8 mouse cellular contexts compared by ENCODE assay signal in the genomic region with DNA sequence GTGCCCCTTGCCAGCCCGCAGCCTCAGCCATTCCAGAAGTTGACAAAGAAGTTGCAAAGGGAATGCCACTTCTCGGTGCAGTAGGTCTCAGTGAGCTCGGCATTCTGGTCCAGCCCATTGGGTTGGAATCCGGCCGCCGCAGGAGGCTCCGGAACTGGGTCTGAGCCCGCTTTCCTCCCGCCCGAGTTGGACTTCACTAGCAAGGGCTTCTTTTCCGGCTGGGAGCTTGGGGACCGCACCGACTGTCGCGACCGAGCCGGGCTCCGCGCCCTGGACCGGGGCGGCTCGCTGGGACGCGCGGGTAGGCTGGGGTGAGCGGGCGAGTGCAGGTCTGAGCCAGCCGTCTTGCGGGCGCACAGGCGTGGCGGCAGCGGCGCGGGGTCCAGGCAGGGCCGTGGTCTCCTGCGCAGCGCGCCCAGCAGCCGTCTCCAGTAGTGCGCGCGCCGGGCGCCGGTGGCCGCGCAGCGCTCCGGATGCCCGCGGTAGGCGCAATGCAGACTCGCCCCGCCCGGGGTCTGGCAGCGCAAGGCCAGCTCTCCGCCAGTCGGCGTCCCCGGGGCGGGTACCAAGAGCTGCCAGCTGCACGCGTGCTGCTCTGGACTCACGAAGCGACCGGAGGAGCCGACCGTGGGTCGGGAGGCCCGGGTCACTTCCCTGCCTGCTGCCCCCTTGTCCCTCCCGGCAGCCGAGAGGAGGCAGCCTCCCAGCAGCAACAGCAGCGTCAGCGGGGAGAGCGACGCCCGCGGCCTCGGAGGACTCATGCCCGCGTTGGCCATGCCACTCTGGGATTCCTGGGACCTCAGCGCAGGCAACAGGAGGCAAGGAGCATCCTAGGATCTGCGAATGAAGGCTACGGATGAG. TPM values are rescaled to one million over a fixed set of nuclear protein-coding genes. Genes with fewer than 3 reads are reported as not detected.
DNase-seq lines count a peak whose midpoint lies in the region; ATAC-seq and TF ChIP-seq lines count a peak whose summit lies in the region.

No protein-coding gene starts in this region.

- TF ChIP-seq POLR2A in bone marrow, adult 2 months (IDR thresholded peaks at IDR 0.05; ENCODE audit: borderline replicate concordance, control insufficient read depth, low read depth, low read length), result no peak

- peaks cover 43% of the 10 kb centered on the region for H3K27me3 ChIP-seq in erythroblast, embryonic 14.5 days (ENCODE audit: control insufficient read depth)
- no peaks in the 10 kb centered on the region for H3K27me3 ChIP-seq in heart, embryonic 12.5 days (replicated peaks)
- no peaks in the 10 kb centered on the region for H3K27me3 ChIP-seq in kidney, postnatal 0 days (ENCODE audit: insufficient read depth, low read length)
- peaks cover 7% of the 10 kb centered on the region for H3K27me3 ChIP-seq in liver, embryonic 14.5 days (ENCODE audit: control insufficient read depth, insufficient read depth, low read length)
- H3K27me3 ChIP-seq in neural tube, embryonic 11.5 days (ENCODE audit: control insufficient read depth, insufficient read depth, low read length), result no peaks in the 10 kb centered on the region
- H3K27me3 ChIP-seq in stomach, embryonic 16.5 days (ENCODE audit: control insufficient read depth, insufficient read depth, low read length), result no peaks in the 10 kb centered on the region

- ATAC-seq in heart, embryonic 12.5 days (ENCODE audit: insufficient number of reproducible peaks, low FRiP score), result peak; percentile 86
- ATAC-seq in kidney, postnatal 0 days (replicated peaks; ENCODE audit: low FRiP score, low read depth), result peak; percentile 89
- peak; percentile 78 for ATAC-seq in liver, embryonic 14.5 days (ENCODE audit: insufficient read depth)
- ATAC-seq in neural tube, embryonic 11.5 days (ENCODE audit: insufficient read depth, low FRiP score, low TSS enrichment), result peak; percentile 80
- ATAC-seq in stomach, embryonic 16.5 days (ENCODE audit: insufficient read depth, low FRiP score), result peak; percentile 93

- under 1% methylated on average over 84 of the region's 85 CpGs for WGBS in bone marrow, adult 2 months
- WGBS in heart, embryonic 12.5 days, result under 1% methylated on average over 76 of the region's 85 CpGs
- 0% methylated on average over 85 of the region's 85 CpGs for WGBS in kidney, postnatal 0 days
- under 1% methylated on average over 85 of the region's 85 CpGs for WGBS in liver, embryonic 14.5 days (ENCODE audit: insufficient replicate concordance)
- under 1% methylated on average over 84 of the region's 85 CpGs for WGBS in neural tube, embryonic 11.5 days
- WGBS in stomach, embryonic 16.5 days, result under 1% methylated on average over 85 of the region's 85 CpGs

- DNase-seq in B cell, adult 2 months, result peak; percentile 67 to 71
- peak; percentile 82 for DNase-seq in kidney, postnatal 0 days (ENCODE audit: low spot score)
- peak in 1 of 3 experiments; percentile 58 for DNase-seq in liver, embryonic 14.5 days (ENCODE audit: low read depth in 3 of 3, low spot score in 3 of 3)
- peak; percentile 87 for DNase-seq in neural tube, embryonic 11.5 days (ENCODE audit: low spot score)

- peak overlapping the region; percentile 86 for H3K4me2 ChIP-seq in heart, embryonic 12.5 days
- H3K4me2 ChIP-seq in kidney, postnatal 0 days (ENCODE audit: low read length), result peak overlapping the region; percentile 88
- peak overlapping the region; percentile 81 for H3K4me2 ChIP-seq in liver, embryonic 14.5 days (ENCODE audit: low read depth)
- H3K4me2 ChIP-seq in neural tube, embryonic 11.5 days (ENCODE audit: low read depth), result peak overlapping the region; percentile 51
- H3K4me2 ChIP-seq in stomach, embryonic 16.5 days (ENCODE audit: low read depth, low read length), result peak overlapping the region; percentile 82

- no peak for TF ChIP-seq EP300 in liver, embryonic 14.5 days (IDR thresholded peaks at IDR 0.05; ENCODE audit: low read depth)

- H3K36me3 ChIP-seq in erythroblast, embryonic 14.5 days (ENCODE audit: control insufficient read depth), result no peaks in the 10 kb centered on the region
- no peaks in the 10 kb centered on the region for H3K36me3 ChIP-seq in heart, embryonic 12.5 days
- H3K36me3 ChIP-seq in kidney, postnatal 0 days (ENCODE audit: insufficient read depth, low read length), result no peaks in the 10 kb centered on the region
- no peaks in the 10 kb centered on the region for H3K36me3 ChIP-seq in liver, embryonic 14.5 days (replicated peaks; ENCODE audit: control insufficient read depth, insufficient read depth, low read depth)
- no peaks in the 10 kb centered on the region for H3K36me3 ChIP-seq in neural tube, embryonic 11.5 days (ENCODE audit: control insufficient read depth, insufficient read depth, low read length)
- H3K36me3 ChIP-seq in stomach, embryonic 16.5 days (ENCODE audit: control insufficient read depth, insufficient read depth, low read length), result no peaks in the 10 kb centered on the region

- peak overlapping the region; percentile 58 for H3K4me3 ChIP-seq in bone marrow, adult 2 months (replicated peaks; ENCODE audit: control insufficient read depth, low read depth, low read length)
- peak overlapping the region; percentile 75 for H3K4me3 ChIP-seq in erythroblast, embryonic 14.5 days (replicated peaks)
- H3K4me3 ChIP-seq in heart, embryonic 12.5 days, result peak overlapping the region; percentile 93
- H3K4me3 ChIP-seq in kidney, postnatal 0 days (replicated peaks; ENCODE audit: low read depth, low read length), result peak overlapping the region; percentile 70
- peak overlapping the region; percentile 68 to 73 for H3K4me3 ChIP-seq in liver, embryonic 14.5 days (ENCODE audit: insufficient read depth in 1 of 2, low read depth in 2 of 2, low read length in 2 of 2)
- peak overlapping the region; percentile 77 for H3K4me3 ChIP-seq in neural tube, embryonic 11.5 days (ENCODE audit: low read depth, low read length)
- peak overlapping the region; percentile 84 for H3K4me3 ChIP-seq in stomach, embryonic 16.5 days (replicated peaks; ENCODE audit: low read length)

- H3K4me1 ChIP-seq in bone marrow, adult 2 months (ENCODE audit: control insufficient read depth, insufficient read depth, low read length), result no peaks in the 10 kb centered on the region; the same call in 1 of the 2 replicates
- H3K4me1 ChIP-seq in erythroblast, embryonic 14.5 days (ENCODE audit: control insufficient read depth), result peaks cover 27% of the 10 kb centered on the region
- H3K4me1 ChIP-seq in heart, embryonic 12.5 days (replicated peaks), result peaks cover 5% of the 10 kb centered on the region; the same call in 1 of the 2 replicates
- peaks cover 5% of the 10 kb centered on the region; the same call in 1 of the 2 replicates for H3K4me1 ChIP-seq in kidney, postnatal 0 days (replicated peaks; ENCODE audit: insufficient read depth, low read length)
- H3K4me1 ChIP-seq in liver, embryonic 14.5 days (replicated peaks; ENCODE audit: control insufficient read depth in 2 of 2, insufficient read depth in 2 of 2, low read length in 1 of 2), result peaks cover 3 to 7% of the 10 kb centered on the region in 2 experiments; a peak in 3 of 4 replicates
- 0 out of 2 replicates have a peak, but pooled peaks cover 3% of the 10 kb centered on the region for H3K4me1 ChIP-seq in neural tube, embryonic 11.5 days (ENCODE audit: control insufficient read depth, insufficient read depth, low read length)
- peaks cover 4% of the 10 kb centered on the region; the same call in 1 of the 2 replicates for H3K4me1 ChIP-seq in stomach, embryonic 16.5 days (ENCODE audit: control insufficient read depth, insufficient read depth, low read length)

- no peaks in the 10 kb centered on the region for H3K9me3 ChIP-seq in erythroblast, embryonic 14.5 days (ENCODE audit: control insufficient read depth, low read length)
- no peaks in the 10 kb centered on the region for H3K9me3 ChIP-seq in heart, embryonic 12.5 days (replicated peaks)
- H3K9me3 ChIP-seq in kidney, postnatal 0 days (replicated peaks; ENCODE audit: low read length), result no peaks in the 10 kb centered on the region
- no peaks in the 10 kb centered on the region for H3K9me3 ChIP-seq in liver, embryonic 14.5 days (ENCODE audit: control insufficient read depth, low read length)
- H3K9me3 ChIP-seq in neural tube, embryonic 11.5 days (ENCODE audit: control insufficient read depth, low read length), result no peaks in the 10 kb centered on the region
- H3K9me3 ChIP-seq in stomach, embryonic 16.5 days (replicated peaks; ENCODE audit: control insufficient read depth, low read length), result no peaks in the 10 kb centered on the region

- H3K27ac ChIP-seq in bone marrow, adult 2 months (ENCODE audit: control insufficient read depth, insufficient read depth, low read depth, low read length, poor library complexity), result no peak overlapping the region; the same call in 1 of the 2 replicates
- H3K27ac ChIP-seq in heart, embryonic 12.5 days (ENCODE audit: poor library complexity, severe bottlenecking), result peak overlapping the region; percentile 90
- H3K27ac ChIP-seq in kidney, postnatal 0 days, result peak overlapping the region; percentile 86
- no peak overlapping the region for H3K27ac ChIP-seq in liver, embryonic 14.5 days
- H3K27ac ChIP-seq in neural tube, embryonic 11.5 days (ENCODE audit: low read depth, low read length), result peak overlapping the region; percentile 91
- H3K27ac ChIP-seq in stomach, embryonic 16.5 days (ENCODE audit: low read length), result peak overlapping the region; percentile 90

- no peak for TF ChIP-seq CTCF in bone marrow, adult 2 months (IDR thresholded peaks at IDR 0.05; ENCODE audit: control insufficient read depth, insufficient read depth, low read length)
- TF ChIP-seq CTCF in kidney, postnatal 0 days (IDR thresholded peaks at IDR 0.05; ENCODE audit: low read depth), result peak; percentile 59
- peak; percentile 52 for TF ChIP-seq CTCF in liver, embryonic 14.5 days (IDR thresholded peaks at IDR 0.05; ENCODE audit: low read depth)

- peak overlapping the region; percentile 96 for H3K9ac ChIP-seq in heart, embryonic 12.5 days
- peak overlapping the region; percentile 69 for H3K9ac ChIP-seq in kidney, postnatal 0 days (ENCODE audit: low read depth, low read length)
- peak overlapping the region; percentile 66 for H3K9ac ChIP-seq in liver, embryonic 14.5 days (replicated peaks)
- peak overlapping the region; percentile 88 for H3K9ac ChIP-seq in neural tube, embryonic 11.5 days (ENCODE audit: low read length)
- H3K9ac ChIP-seq in stomach, embryonic 16.5 days (ENCODE audit: low read length), result peak overlapping the region; percentile 90

RNA-seq across cellular contexts. Expression of a gene that starts 0.7 kb away (rescaled TPM):
- polyA plus RNA-seq in bone marrow, adult 2 months (2011; ENCODE audit: insufficient read depth, insufficient read length, low replicate concordance, missing spikeins), result not detected in 2 replicates
- 0.16 and 0.17 TPM in 2 replicates for polyA plus RNA-seq in erythroblast, embryonic 14.5 days (2012)
- polyA plus RNA-seq in heart, embryonic 12.5 days (2016; fragmentation: Nextera tagmentation; extraction: Ambion mirVana), result 5.2 and 5.3 TPM in 2 replicates
- 8.6 and 9.9 TPM in 2 replicates for polyA plus RNA-seq in kidney, postnatal 0 days (2015; fragmentation: Nextera tagmentation; extraction: Ambion mirVana)
- polyA plus RNA-seq in liver, embryonic 14.5 days (2012; rRNA removed), result 1.1 and 1.2 TPM in 2 replicates
- 0.72 and 0.97 TPM in 2 replicates for polyA plus RNA-seq in liver, embryonic 14.5 days (2014; fragmentation: Nextera tagmentation; extraction: Ambion mirVana)
- polyA plus RNA-seq in neural tube, embryonic 11.5 days (2014; fragmentation: Nextera tagmentation; extraction: Ambion mirVana), result 60.8 and 65.0 TPM in 2 replicates
- polyA plus RNA-seq in stomach, embryonic 16.5 days (2015; fragmentation: Nextera tagmentation; extraction: Ambion mirVana), result 3.1 TPM in 2 replicates

RNA-seq across cellular contexts. Expression of a gene that starts 7.2 kb away (rescaled TPM):
- polyA plus RNA-seq in bone marrow, adult 2 months (2011; ENCODE audit: insufficient read depth, insufficient read length, low replicate concordance, missing spikeins), result 11.1 and 11.4 TPM in 2 replicates
- polyA plus RNA-seq in erythroblast, embryonic 14.5 days (2012), result 0.10 TPM in 2 replicates
- 13.8 and 14.1 TPM in 2 replicates for polyA plus RNA-seq in heart, embryonic 12.5 days (2016; fragmentation: Nextera tagmentation; extraction: Ambion mirVana)
- polyA plus RNA-seq in kidney, postnatal 0 days (2015; fragmentation: Nextera tagmentation; extraction: Ambion mirVana), result 5.4 and 5.6 TPM in 2 replicates
- polyA plus RNA-seq in liver, embryonic 14.5 days (2012; rRNA removed), result 6.5 and 8.4 TPM in 2 replicates
- 13.1 and 14.8 TPM in 2 replicates for polyA plus RNA-seq in liver, embryonic 14.5 days (2014; fragmentation: Nextera tagmentation; extraction: Ambion mirVana)
- 21.9 and 22.2 TPM in 2 replicates for polyA plus RNA-seq in neural tube, embryonic 11.5 days (2014; fragmentation: Nextera tagmentation; extraction: Ambion mirVana)
- 8.7 and 9.3 TPM in 2 replicates for polyA plus RNA-seq in stomach, embryonic 16.5 days (2015; fragmentation: Nextera tagmentation; extraction: Ambion mirVana)

Comparison
In these comparisons a context has a peak if more than half of its experiments do, and no peak if none do; other contexts are left out.
1. H3K27ac ChIP-seq: peak in heart, embryonic 12.5 days (single experiment), kidney, postnatal 0 days (single experiment), neural tube, embryonic 11.5 days (single experiment) and stomach, embryonic 16.5 days (single experiment); none in bone marrow, adult 2 months (single experiment) and liver, embryonic 14.5 days (single experiment).
2. Peak in every context shown above with its lines, with median percentiles within 50 percentile points of each other: H3K4me3 ChIP-seq, ATAC-seq, H3K4me2 ChIP-seq and H3K9ac ChIP-seq.